Mouse (Mus musculus) mature B cell (primary cell): Measurements from ENCODE around the gene Washc4.

Source experiments
- in situ Hi-C: fragments of 300-500 bp; cut with MboI; formaldehyde crosslinking; loops from 2 replicates; pipeline ENCODE4 v1.14.3; 2019

Gene Washc4

GRCm38 (mm10) chr10:83600650-83601049 lies 57.1 kb downstream of the Washc4 start:
- in situ Hi-C loops, result no loop called here

- in situ Hi-C loops, result no loop called here
Observed at GRCm38 (mm10) chr10:83603956-83604564, 60.5 kb downstream of the Washc4 start.

GRCm38 (mm10) chr10:83605637-83606183 lies 62.2 kb downstream of the Washc4 start:
- in situ Hi-C loops, result no loop called here

- in situ Hi-C loops, result no loop called here
Observed at GRCm38 (mm10) chr10:83607111-83607510, 63.6 kb downstream of the Washc4 start.

GRCm38 (mm10) chr10:83608596-83608995 lies 65.0 kb downstream of the Washc4 start:
- in situ Hi-C loops, result no loop called here

GRCm38 (mm10) chr10:83610518-83610917 lies 67.0 kb downstream of the Washc4 start:
- in situ Hi-C loops, result no loop called here

- in situ Hi-C loops, result no loop called here
Observed at GRCm38 (mm10) chr10:83611863-83612262, 68.3 kb downstream of the Washc4 start.

GRCm38 (mm10) chr10:83612648-83613215 lies 69.2 kb downstream of the Washc4 start:
- in situ Hi-C loops, result no loop called here

GRCm38 (mm10) chr10:83617366-83617765 lies 73.8 kb downstream of the Washc4 start:
- in situ Hi-C loops, result no loop called here

- in situ Hi-C loops, result no loop called here
Observed at GRCm38 (mm10) chr10:83618819-83619440, 75.4 kb downstream of the Washc4 start.

- in situ Hi-C loops, result no loop called here
Observed at GRCm38 (mm10) chr10:83620350-83621055, 77.0 kb downstream of the Washc4 start.

- in situ Hi-C loops, result no loop called here
Observed at GRCm38 (mm10) chr10:83624065-83624464, 80.5 kb downstream of the Washc4 start.

GRCm38 (mm10) chr10:83624841-83625240 lies 81.3 kb downstream of the Washc4 start:
- in situ Hi-C loops, result no loop called here

- in situ Hi-C loops, result no loop called here
Observed at GRCm38 (mm10) chr10:83627113-83627687, 83.6 kb downstream of the Washc4 start.

GRCm38 (mm10) chr10:83628241-83628640 lies 84.7 kb downstream of the Washc4 start:
- in situ Hi-C loops, result no loop called here

- in situ Hi-C loops, result no loop called here
Observed at GRCm38 (mm10) chr10:83629190-83629781, 85.7 kb downstream of the Washc4 start.

- in situ Hi-C loops, result no loop called here
Observed at GRCm38 (mm10) chr10:83629878-83630277, 86.3 kb downstream of the Washc4 start.

- in situ Hi-C loops, result no loop called here
Observed at GRCm38 (mm10) chr10:83630899-83631298, 87.3 kb downstream of the Washc4 start.

GRCm38 (mm10) chr10:83631775-83632174 lies 88.2 kb downstream of the Washc4 start:
- in situ Hi-C loops, result no loop called here

GRCm38 (mm10) chr10:83632806-83633374 lies 89.3 kb downstream of the Washc4 start:
- in situ Hi-C loops, result no loop called here

GRCm38 (mm10) chr10:83634461-83634860 lies 90.9 kb downstream of the Washc4 start:
- in situ Hi-C loops, result no loop called here
